Mouse (Mus musculus) kidney, adult 2 months (tissue): ENCODE data around the gene Ttc7. TPM values are rescaled to one million over a fixed set of nuclear protein-coding genes. Genes with fewer than 3 reads are reported as not detected.
A peak's percentile ranks its signal among the peaks of the same experiment; 100 is the strongest.

Experiments
- DNase-seq: peaks from one replicate; pipeline ENCODE4 v3.0.0; 2021
- H3K27ac ChIP-seq: fragments of 200-500 bp; 2 replicates; pipeline ENCODE4 v1.5.1; 2012; ENCODE audit warnings: low read depth, low read length, control low read depth, inconsistent platforms; ENCODE audit not compliant: insufficient read depth
- H3K27me3 ChIP-seq: fragments of 200-500 bp; replicated peaks from 2 replicates; pipeline ENCODE4 v1.6.1; 2012; ENCODE audit warnings: mild to moderate bottlenecking, moderate library complexity, low read length, inconsistent platforms; ENCODE audit not compliant: control insufficient read depth, insufficient read depth
- H3K36me3 ChIP-seq: fragments of 200-500 bp; 2 replicates; pipeline ENCODE4 v1.6.1; 2012; ENCODE audit warnings: mild to moderate bottlenecking, moderate library complexity, low read length, inconsistent platforms; ENCODE audit not compliant: control insufficient read depth, insufficient read depth
- H3K4me1 ChIP-seq: fragments of 200-500 bp; 2 replicates; pipeline ENCODE4 v1.6.1; 2011; ENCODE audit warnings: low read length; ENCODE audit not compliant: control insufficient read depth, insufficient read depth
- H3K4me3 ChIP-seq: fragments of 200-500 bp; 2 replicates; pipeline ENCODE4 v1.5.1; 2011; ENCODE audit warnings: mild to moderate bottlenecking, low read depth, low read length, control low read depth; ENCODE audit not compliant: insufficient read depth
- CTCF ChIP-seq: fragments of 200-500 bp; conservative IDR thresholded peaks from 2 replicates; pipeline ENCODE4 v1.5.1; 2011; ENCODE audit warnings: low read depth, mild to moderate bottlenecking, control low read depth, low read length, moderate library complexity, mixed read lengths; ENCODE audit not compliant: insufficient read depth, insufficient read length
- POLR2A ChIP-seq: fragments of 200-500 bp; IDR thresholded peaks from one replicate; pipeline ENCODE4 v1.6.1; 2011; ENCODE audit warnings: low read depth, low read length, control low read depth
- WGBS: fragments of 180-500 bp; shearing (Covaris S2); methylation state at CpG from one replicate; pipeline ENCODE4 v1.1.7; 2018; 5-methylcytosine and 5-hydroxymethylcytosine counted together
- polyA plus RNA-seq: library from polyadenylated mRNA; depleted of rRNA; stranded (reverse); fragments of >200 nt; gene quantifications from 2 replicates; pipeline ENCODE4 v1.2.3, GENCODE M21; 2012

Gene Ttc7
- polyA plus RNA-seq, 1 experiment = 68.6 TPM

- H3K27me3 ChIP-seq = no peaks in the 10 kb centered on the region
- no peaks in the 10 kb centered on the region for H3K36me3 ChIP-seq
- TF ChIP-seq CTCF = no peak
- TF ChIP-seq POLR2A = no peak
- DNase-seq = no peak
- 0 out of 2 replicates have a peak, but pooled peaks cover 2% of the 10 kb centered on the region for H3K4me1 ChIP-seq
- 64% methylated on average over 11 of the region's 11 CpGs for WGBS
- H3K4me3 ChIP-seq = no peak overlapping the region
- H3K27ac ChIP-seq = no peak overlapping the region
Measured at GRCm38 (mm10) chr17:87331336-87332141, 48.9 kb downstream of the Ttc7 start.

- no peak overlapping the region for H3K4me3 ChIP-seq
- no peak for DNase-seq
- H3K4me1 ChIP-seq = 0 out of 2 replicates have a peak, but pooled peaks cover 2% of the 10 kb centered on the region
- WGBS = 71% methylated on average over 9 of the region's 9 CpGs
- TF ChIP-seq POLR2A (no peak), CTCF (no peak)
- no peaks in the 10 kb centered on the region for H3K36me3 ChIP-seq
- no peak overlapping the region for H3K27ac ChIP-seq
- H3K27me3 ChIP-seq = no peaks in the 10 kb centered on the region
Measured at GRCm38 (mm10) chr17:87332142-87332815, 49.6 kb downstream of the Ttc7 start.

GRCm38 (mm10) chr17:87332887-87333286 is 50.2 kb downstream of the Ttc7 start:
- 0 out of 2 replicates have a peak, but pooled peaks cover 2% of the 10 kb centered on the region for H3K4me1 ChIP-seq
- H3K27ac ChIP-seq = no peak overlapping the region
- no peak for DNase-seq
- no peak overlapping the region for H3K4me3 ChIP-seq
- TF ChIP-seq POLR2A = no peak
- TF ChIP-seq CTCF = no peak
- no peaks in the 10 kb centered on the region for H3K27me3 ChIP-seq
- WGBS = 79% methylated on average over 6 of the region's 6 CpGs
- no peaks in the 10 kb centered on the region for H3K36me3 ChIP-seq

- H3K27me3 ChIP-seq = no peaks in the 10 kb centered on the region
- no peak overlapping the region for H3K27ac ChIP-seq
- no peak for TF ChIP-seq POLR2A
- TF ChIP-seq CTCF = no peak
- H3K4me3 ChIP-seq = no peak overlapping the region
- H3K36me3 ChIP-seq = no peaks in the 10 kb centered on the region
- 96% methylated on average over 12 of the region's 12 CpGs for WGBS
- DNase-seq = no peak
- no peaks in the 10 kb centered on the region for H3K4me1 ChIP-seq
Measured at GRCm38 (mm10) chr17:87334162-87334561, 51.5 kb downstream of the Ttc7 start.

- WGBS = 92% methylated on average over 14 of the region's 14 CpGs
- Histone ChIP-seq H3K27me3 (no peaks in the 10 kb centered on the region), H3K4me1 (no peaks in the 10 kb centered on the region), H3K4me3 (no peak overlapping the region), H3K36me3 (no peaks in the 10 kb centered on the region), H3K27ac (no peak overlapping the region)
- no peak for TF ChIP-seq CTCF
- TF ChIP-seq POLR2A = no peak
- no peak for DNase-seq
Measured at GRCm38 (mm10) chr17:87335152-87335551, 52.5 kb downstream of the Ttc7 start.

- 88% methylated on average over 2 of the region's 2 CpGs for WGBS
- Histone ChIP-seq H3K4me1 (no peaks in the 10 kb centered on the region), H3K27ac (no peak overlapping the region), H3K36me3 (no peaks in the 10 kb centered on the region), H3K4me3 (no peak overlapping the region), H3K27me3 (no peaks in the 10 kb centered on the region)
- TF ChIP-seq CTCF (peak; percentile 37), POLR2A (no peak)
- DNase-seq = no peak
Measured at GRCm38 (mm10) chr17:87335727-87336126, 53.0 kb downstream of the Ttc7 start.

GRCm38 (mm10) chr17:87336910-87337309 is 54.2 kb downstream of the Ttc7 start:
- DNase-seq = no peak
- no peak overlapping the region for H3K27ac ChIP-seq
- H3K4me1 ChIP-seq = no peaks in the 10 kb centered on the region
- no peaks in the 10 kb centered on the region for H3K36me3 ChIP-seq
- TF ChIP-seq CTCF (no peak), POLR2A (no peak)
- no peaks in the 10 kb centered on the region for H3K27me3 ChIP-seq
- no peak overlapping the region for H3K4me3 ChIP-seq
- 75% methylated on average over 12 of the region's 12 CpGs for WGBS
